In the genomic region with DNA sequence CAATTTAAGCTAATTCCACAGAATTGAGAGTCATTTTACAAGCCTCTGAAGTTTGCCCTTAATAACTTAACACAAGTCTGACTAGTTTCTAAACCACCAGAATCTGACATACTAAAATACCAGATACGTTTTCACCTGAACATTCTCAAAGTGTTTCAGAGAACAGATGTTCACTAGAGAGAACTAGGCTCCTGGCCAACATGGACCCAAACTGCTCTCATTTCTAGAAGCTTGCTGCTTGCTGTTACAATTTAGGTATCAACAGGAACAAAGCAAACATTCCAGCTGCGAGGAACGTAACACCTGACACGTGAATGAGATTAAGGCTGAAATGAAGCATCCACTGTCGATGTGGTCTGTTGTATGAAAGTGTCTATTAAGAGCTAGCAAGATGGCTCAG, we compare ENCODE assay signal across 25 mouse cellular contexts.
"Had no signal": no experiment of that assay in that cellular context is flagged by ENCODE, and none has a peak within 500 bp of the region (broad histone marks: within the 10 kb centered on the region; RNA-seq: fewer than 3 reads in every experiment).

No protein-coding gene starts in this region.

- H3K27ac ChIP-seq: layer of hippocampus, adult 2 months; left cerebral cortex, adult 2 months; limb, embryonic 12.5 days; liver, embryonic 12.5 days; liver, embryonic 15.5 days; lung, embryonic 15.5 days; midbrain, embryonic 10.5 days; neural tube, embryonic 12.5 days; stomach, embryonic 15.5 days had no signal

- H3K9me3 ChIP-seq: limb, embryonic 12.5 days; liver, embryonic 12.5 days; liver, embryonic 15.5 days; lung, embryonic 15.5 days; megakaryocyte, embryonic 14.5 days; midbrain, embryonic 10.5 days; neural tube, embryonic 12.5 days; neural tube, embryonic 15.5 days; stomach, embryonic 15.5 days had no signal

- H3K4me1 ChIP-seq: liver, embryonic 12.5 days; liver, embryonic 15.5 days; neural tube, embryonic 12.5 days; neural tube, embryonic 15.5 days; stomach, embryonic 15.5 days had no signal

- H3K9ac ChIP-seq: limb, embryonic 12.5 days; liver, embryonic 12.5 days; liver, embryonic 15.5 days; lung, embryonic 15.5 days; neural tube, embryonic 12.5 days; neural tube, embryonic 15.5 days; stomach, embryonic 15.5 days had no signal

- ATAC-seq: liver, embryonic 12.5 days had no signal

- H3K27me3 ChIP-seq: limb, embryonic 12.5 days; liver, embryonic 12.5 days; liver, embryonic 15.5 days; lung, embryonic 15.5 days; megakaryocyte, embryonic 14.5 days; neural tube, embryonic 12.5 days; neural tube, embryonic 15.5 days; stomach, embryonic 15.5 days had no signal

- DNase-seq: kidney, adult 9 months; kidney, postnatal 14 days; kidney, postnatal 4 days; layer of hippocampus, postnatal 36 days; liver; lung, adult 18-20 months; lung, postnatal 10 days; lung, postnatal 36 days; midbrain, embryonic 14.5 days; right cerebral cortex, adult 18-20 months; right cerebral cortex, postnatal 14 days; right cerebral cortex, postnatal 4 days; spleen, adult 18-20 months; thymus, postnatal 25 days had no signal

- H3K4me3 ChIP-seq: layer of hippocampus, adult 2 months; left cerebral cortex, adult 2 months; limb, embryonic 12.5 days; liver, embryonic 12.5 days; liver, embryonic 15.5 days; lung, embryonic 15.5 days; megakaryocyte, embryonic 14.5 days; midbrain, embryonic 10.5 days; neural tube, embryonic 12.5 days; neural tube, embryonic 15.5 days; stomach, embryonic 15.5 days had no signal

- H3K36me3 ChIP-seq: liver, embryonic 12.5 days; liver, embryonic 15.5 days; lung, embryonic 15.5 days; midbrain, embryonic 10.5 days; neural tube, embryonic 12.5 days; neural tube, embryonic 15.5 days; stomach, embryonic 15.5 days had no signal

- H3K4me2 ChIP-seq: limb, embryonic 12.5 days; liver, embryonic 12.5 days; liver, embryonic 15.5 days; lung, embryonic 15.5 days; neural tube, embryonic 12.5 days; neural tube, embryonic 15.5 days; stomach, embryonic 15.5 days had no signal
